Mouse (Mus musculus) layer of hippocampus, adult 2 months (tissue): Measurements from ENCODE around the gene Ikzf4. TPM values are rescaled to one million over a fixed set of nuclear protein-coding genes. Genes with fewer than 3 reads are reported as not detected.
"Not testable (repeated sequence)": the region's sequence is repeated elsewhere in the genome, so short reads cannot be mapped to it uniquely, and the experiment has no call there.

Source experiments
- DNase-seq, 2 experiments: peaks; one replicate each; pipeline ENCODE4 v3.0.0; 2022; ENCODE audit warnings: low spot score in 2 of 2
- H3K27ac ChIP-seq: fragments of 200-600 bp; 2 replicates; pipeline ENCODE4 v1.8.1; 2022
- H3K4me3 ChIP-seq: fragments of 200-600 bp; 2 replicates; pipeline ENCODE4 v1.8.1; 2022; ENCODE audit warnings: mild to moderate bottlenecking
- CTCF ChIP-seq: fragments of 200-600 bp; conservative IDR thresholded peaks from 2 replicates; pipeline ENCODE4 v1.8.1; 2022; ENCODE audit warnings: antibody characterized with exemption, mild to moderate bottlenecking, moderate library complexity
- total RNA-seq, 2 experiments: library from RNA; stranded (reverse); gene quantifications; 2 replicates each; pipeline ENCODE4 v1.2.3; 2021

Ikzf4 gene
- total RNA-seq, 2 experiments from 2014 or later, result 16.7 to 18.7 TPM

DNA sequence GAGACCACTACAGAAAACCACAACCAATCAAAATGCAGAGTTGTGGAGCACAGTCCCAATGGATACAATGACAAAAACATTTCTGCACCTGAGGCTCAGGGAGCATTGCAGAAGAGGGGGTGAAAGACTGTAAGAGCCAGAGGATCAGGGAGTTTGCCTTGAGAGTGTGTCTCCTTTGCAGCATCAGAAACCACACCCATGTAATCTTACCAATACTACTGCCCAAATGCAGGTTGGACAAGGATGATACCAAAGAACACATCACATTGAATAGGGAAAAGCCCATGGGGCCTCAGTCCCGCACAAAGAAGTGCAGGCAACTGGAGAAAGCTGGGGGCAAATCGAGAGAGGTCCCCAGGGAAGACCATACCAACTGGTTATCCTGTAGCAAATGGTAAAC lies 16.0 kb downstream of the Ikzf4 start:
- no peak for DNase-seq
- Histone ChIP-seq H3K4me3 (no peak overlapping the region), H3K27ac (no peak overlapping the region)
- no peak for TF ChIP-seq CTCF

- TF ChIP-seq CTCF, result no peak
- no peak for DNase-seq
- Histone ChIP-seq H3K27ac (no peak overlapping the region), H3K4me3 (no peak overlapping the region)
Measured at GRCm38 (mm10) chr10:128627398-128628317, 18.1 kb downstream of the Ikzf4 start.

GRCm38 (mm10) chr10:128626311-128627310 lies 19.2 kb downstream of the Ikzf4 start, which contains the start of gene Rps26:
Rps26 (minus strand) TSS chr10:128626747.
- peak; percentile 70 for TF ChIP-seq CTCF
- H3K4me3 ChIP-seq, result peak within 1 kb of the TSS; percentile 66

GRCm38 (mm10) chr10:128625287-128625894 lies 20.4 kb downstream of the Ikzf4 start:
- peak overlapping the region; percentile 99 for H3K27ac ChIP-seq

More at GRCm38 (mm10) chr10:128626311-128627310, 19.2 kb downstream of the Ikzf4 start, which contains the start of gene Rps26:
- DNase-seq, result peak; percentile 87 to 98
- peak within 1 kb of the TSS; percentile 99 for H3K27ac ChIP-seq

GRCm38 (mm10) chr10:128623106-128623613 lies 22.6 kb downstream of the Ikzf4 start:
- not testable (repeated sequence) for H3K27ac ChIP-seq, H3K4me3 ChIP-seq, DNase-seq

More at GRCm38 (mm10) chr10:128625287-128625894, 20.4 kb downstream of the Ikzf4 start:
- peak overlapping the region; percentile 66 for H3K4me3 ChIP-seq
- TF ChIP-seq CTCF, result no peak
- DNase-seq, result no peak

- no peak for DNase-seq
- Histone ChIP-seq H3K4me3 (no peak overlapping the region), H3K27ac (no peak overlapping the region)
- no peak for TF ChIP-seq CTCF
Measured at GRCm38 (mm10) chr10:128622702-128623101, 23.1 kb downstream of the Ikzf4 start.

DNA sequence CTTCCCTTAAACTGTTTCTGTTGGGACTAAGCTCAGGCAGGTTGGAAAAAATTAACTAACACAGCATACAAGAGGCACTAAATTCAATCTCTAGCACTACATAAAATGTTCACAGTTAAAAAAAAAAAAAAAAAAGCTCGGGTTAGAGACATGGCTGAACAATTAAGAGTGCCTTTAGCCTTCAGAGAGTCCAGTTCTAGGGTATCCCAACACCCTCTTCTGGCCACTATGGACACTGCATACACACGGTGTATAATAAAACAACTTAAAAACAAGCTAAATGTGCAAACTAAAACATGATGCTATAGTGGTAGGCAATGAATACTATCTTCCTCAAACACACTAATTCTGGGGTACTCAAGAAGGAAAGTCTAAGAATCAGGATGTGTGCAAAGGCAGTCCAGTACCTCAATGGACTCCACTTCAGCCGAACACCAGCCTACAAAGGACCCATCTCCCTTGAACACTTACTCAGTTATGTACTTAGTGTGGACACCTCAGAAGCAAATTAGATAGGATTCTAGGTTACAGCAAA lies 23.7 kb downstream of the Ikzf4 start:
- peak; percentile 50 for TF ChIP-seq CTCF
- Histone ChIP-seq H3K27ac (no peak overlapping the region), H3K4me3 (no peak overlapping the region)
- no peak for DNase-seq

DNA sequence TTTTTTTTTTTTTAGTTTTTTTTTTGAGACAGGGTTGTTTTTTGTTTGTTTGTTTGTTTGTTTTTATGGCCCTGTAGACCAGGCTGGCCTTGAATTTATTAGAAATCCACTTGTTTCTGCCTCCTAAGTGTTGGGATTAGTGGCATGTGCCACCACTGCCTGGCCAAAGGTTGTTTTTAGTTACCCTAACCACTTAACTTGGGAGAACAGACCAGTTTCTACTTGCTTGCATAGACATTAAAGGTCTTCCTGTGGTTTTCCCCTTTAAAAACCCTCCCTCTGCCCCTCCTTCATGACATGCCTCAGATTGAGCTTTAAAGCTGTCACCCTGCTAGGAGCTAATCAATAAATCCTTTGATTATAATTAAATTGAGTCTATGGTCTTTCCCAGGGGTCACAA lies 25.6 kb downstream of the Ikzf4 start:
- no peak for TF ChIP-seq CTCF
- no peak overlapping the region for H3K4me3 ChIP-seq
- H3K27ac ChIP-seq, result no peak overlapping the region
- no peak for DNase-seq

DNA sequence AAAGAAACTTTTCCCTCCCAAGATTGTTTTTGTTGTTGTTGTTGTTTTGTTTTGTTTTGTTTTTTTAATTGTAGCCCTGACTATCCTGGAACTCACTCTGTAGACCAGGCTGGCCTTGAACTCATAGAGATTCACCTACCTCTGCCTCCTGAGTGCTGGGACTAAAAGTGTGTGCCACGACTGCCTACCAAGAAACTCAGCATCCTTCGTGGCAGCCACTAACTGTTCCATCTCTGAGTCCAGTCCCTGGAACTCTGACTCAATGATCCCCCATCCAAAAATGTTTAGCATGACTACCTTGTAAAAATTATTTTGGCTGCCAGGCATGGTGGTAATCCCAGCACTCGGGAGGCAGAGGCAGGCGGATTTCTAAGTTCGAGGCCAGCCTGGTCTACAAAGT lies 26.6 kb downstream of the Ikzf4 start:
- DNase-seq, H3K27ac ChIP-seq, H3K4me3 ChIP-seq: not testable (repeated sequence)

- no peak overlapping the region for H3K27ac ChIP-seq
- H3K4me3 ChIP-seq, result no peak overlapping the region
- TF ChIP-seq CTCF, result no peak
- DNase-seq, result no peak
Measured at GRCm38 (mm10) chr10:128618570-128618969, 27.2 kb downstream of the Ikzf4 start.

GRCm38 (mm10) chr10:128615798-128616448 lies 29.9 kb downstream of the Ikzf4 start:
- H3K27ac ChIP-seq, H3K4me3 ChIP-seq: not testable (repeated sequence)

DNA sequence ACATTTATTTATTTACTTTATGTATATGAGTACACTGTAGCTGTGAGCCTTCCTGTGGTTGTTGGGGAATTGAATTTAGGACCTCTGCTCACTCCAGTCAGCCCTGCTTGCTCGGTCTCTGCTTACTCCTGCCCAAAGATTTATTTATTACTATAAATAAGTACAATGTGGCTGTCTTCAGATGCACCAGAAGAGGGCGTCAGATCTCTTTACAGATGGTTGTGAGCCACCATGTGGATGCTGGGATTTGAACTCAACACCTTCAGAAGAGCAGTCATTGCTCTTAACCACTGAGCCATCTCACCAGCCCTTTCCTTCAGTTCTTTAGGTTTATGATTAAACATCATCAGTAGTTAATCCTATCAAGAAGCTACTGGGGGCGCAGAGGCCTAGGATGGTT lies 30.9 kb downstream of the Ikzf4 start:
- H3K27ac ChIP-seq, result no peak overlapping the region
- TF ChIP-seq CTCF, result peak; percentile 36
- no peak for DNase-seq
- no peak overlapping the region for H3K4me3 ChIP-seq

More at GRCm38 (mm10) chr10:128615798-128616448, 29.9 kb downstream of the Ikzf4 start:
- not testable (repeated sequence) for DNase-seq

DNA sequence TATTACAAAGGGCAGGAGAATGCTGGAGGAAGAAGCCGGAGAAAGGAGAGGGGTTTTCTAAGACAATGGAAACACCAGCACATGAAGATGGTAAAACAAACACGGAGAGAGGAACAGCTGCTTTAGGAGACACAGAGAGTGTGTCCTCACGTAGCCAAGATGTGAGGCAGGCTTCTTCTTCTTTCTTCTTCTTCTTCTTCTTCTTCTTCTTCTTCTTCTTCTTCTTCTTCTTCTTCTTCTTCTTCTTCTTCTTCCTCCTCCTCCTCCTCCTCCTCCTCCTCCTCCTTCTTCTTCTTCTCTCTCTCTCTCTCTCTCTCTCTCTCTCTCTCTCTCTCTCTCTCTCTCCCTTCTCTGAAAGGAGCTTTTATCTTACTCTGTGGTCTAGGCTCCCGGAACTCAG lies 32.0 kb downstream of the Ikzf4 start:
- not testable (repeated sequence) for H3K27ac ChIP-seq, DNase-seq, H3K4me3 ChIP-seq
